In genomic region chr2:55569291-55569690, GRCm38 (mm10) we compare ENCODE assay signal across 23 mouse cellular contexts.
A peak's percentile ranks its signal among the peaks of the same experiment; 100 is the strongest.
DNase-seq lines count a peak whose midpoint lies in the region; ATAC-seq and TF ChIP-seq lines count a peak whose summit lies in the region.
"Had no signal": no experiment of that assay in that cellular context is flagged by ENCODE, and none has a peak within 500 bp of the region (broad histone marks: within the 10 kb centered on the region; RNA-seq: fewer than 3 reads in every experiment).

No protein-coding gene starts in this region.

- TF ChIP-seq POLR2A in myocyte (IDR thresholded peaks at IDR 0.05; ENCODE audit: insufficient read length, low read depth): no peak

- ATAC-seq in midbrain, embryonic 11.5 days (ENCODE audit: low FRiP score): no peak
- ATAC-seq in midbrain, postnatal 0 days (ENCODE audit: low FRiP score): no peak
- ATAC-seq: CD4-positive, CD25-positive, alpha-beta regulatory T cell, adult 4 months; forebrain, embryonic 13.5 days; forebrain, embryonic 15.5 days; forebrain, postnatal 0 days had no signal

- H3K27ac ChIP-seq in midbrain, embryonic 11.5 days (ENCODE audit: low read depth, low read length): no peak overlapping the region
- H3K27ac ChIP-seq in midbrain, postnatal 0 days (ENCODE audit: low read depth, low read length): no peak overlapping the region
- H3K27ac ChIP-seq: embryonic facial prominence, embryonic 10.5 days; embryonic facial prominence, embryonic 12.5 days; forebrain, embryonic 13.5 days; forebrain, embryonic 15.5 days had no signal

- peak; percentile 47 for DNase-seq in midbrain, embryonic 11.5 days (ENCODE audit: low spot score, missing footprints)
- DNase-seq in midbrain, postnatal 0 days (ENCODE audit: low spot score): no peak
- peak; percentile 80 for DNase-seq in NIH3T3 (ENCODE audit: low read depth)
- DNase-seq in embryo, embryonic 10 days (ENCODE audit: low spot score): no peak
- DNase-seq in thymus, postnatal 14 days: no peak
- DNase-seq: adrenal gland, adult 8-10 months; adrenal gland, postnatal 14 days; B cell, adult 2 months; cerebellum, adult 11 months; cerebellum, adult 18-20 months; cerebellum, adult 8-10 months; cerebellum, adult 9-11 months; cerebellum, postnatal 14 days; cerebellum, postnatal 36 days; forebrain, postnatal 0 days had no signal

- H3K4me1 ChIP-seq in midbrain, embryonic 11.5 days (ENCODE audit: control insufficient read depth, insufficient read depth, low read length): no peaks in the 10 kb centered on the region
- no peaks in the 10 kb centered on the region for H3K4me1 ChIP-seq in midbrain, postnatal 0 days (ENCODE audit: insufficient read depth, low read length)
- H3K4me1 ChIP-seq: embryonic facial prominence, embryonic 10.5 days; embryonic facial prominence, embryonic 12.5 days; forebrain, embryonic 13.5 days; forebrain, embryonic 15.5 days had no signal

- H3K9ac ChIP-seq in midbrain, embryonic 11.5 days (ENCODE audit: low read length): no peak overlapping the region
- no peak overlapping the region for H3K9ac ChIP-seq in midbrain, postnatal 0 days (replicated peaks; ENCODE audit: low read length, poor library complexity, severe bottlenecking)
- H3K9ac ChIP-seq: embryonic facial prominence, embryonic 12.5 days; forebrain, embryonic 13.5 days; forebrain, embryonic 15.5 days; forebrain, postnatal 0 days had no signal

- no peak overlapping the region for H3ac ChIP-seq in myocyte (ENCODE audit: control insufficient read depth, insufficient read length)

- H3K79me2 ChIP-seq in myocyte (ENCODE audit: control insufficient read depth, insufficient read depth): no peaks in the 10 kb centered on the region

- no peaks in the 10 kb centered on the region for H3K27me3 ChIP-seq in midbrain, embryonic 11.5 days (ENCODE audit: control insufficient read depth, insufficient read depth, low read length)
- no peaks in the 10 kb centered on the region for H3K27me3 ChIP-seq in midbrain, postnatal 0 days (ENCODE audit: insufficient read depth, low read length)
- H3K27me3 ChIP-seq in myocyte (ENCODE audit: control insufficient read depth, insufficient read depth, insufficient read length): no peaks in the 10 kb centered on the region
- H3K27me3 ChIP-seq: CH12.LX; embryonic facial prominence, embryonic 12.5 days; forebrain, embryonic 13.5 days; forebrain, embryonic 15.5 days had no signal

- H3K9me3 ChIP-seq in midbrain, embryonic 11.5 days (ENCODE audit: control insufficient read depth, low read length): no peaks in the 10 kb centered on the region
- no peaks in the 10 kb centered on the region for H3K9me3 ChIP-seq in midbrain, postnatal 0 days (ENCODE audit: low read length)
- H3K9me3 ChIP-seq: embryonic facial prominence, embryonic 10.5 days; embryonic facial prominence, embryonic 12.5 days; forebrain, embryonic 13.5 days; forebrain, embryonic 15.5 days; G1E had no signal

- no peak overlapping the region for H3K4me3 ChIP-seq in midbrain, embryonic 11.5 days (ENCODE audit: low read depth, low read length)
- H3K4me3 ChIP-seq in midbrain, postnatal 0 days (ENCODE audit: low read depth, low read length): no peak overlapping the region
- no peak overlapping the region for H3K4me3 ChIP-seq in myocyte
- H3K4me3 ChIP-seq: embryonic facial prominence, embryonic 10.5 days; embryonic facial prominence, embryonic 12.5 days; forebrain, embryonic 13.5 days; forebrain, embryonic 15.5 days had no signal

- H3K36me3 ChIP-seq in midbrain, embryonic 11.5 days (ENCODE audit: control insufficient read depth, insufficient read depth, low read length): no peaks in the 10 kb centered on the region
- H3K36me3 ChIP-seq in midbrain, postnatal 0 days (ENCODE audit: insufficient read depth, low read length): no peaks in the 10 kb centered on the region
- no peaks in the 10 kb centered on the region for H3K36me3 ChIP-seq in myocyte (ENCODE audit: control insufficient read depth, insufficient read depth)
- H3K36me3 ChIP-seq: embryonic facial prominence, embryonic 10.5 days; embryonic facial prominence, embryonic 12.5 days; forebrain, embryonic 15.5 days; G1E had no signal

- no peak overlapping the region for H3K4me2 ChIP-seq in midbrain, embryonic 11.5 days
- H3K4me2 ChIP-seq in midbrain, postnatal 0 days (ENCODE audit: low read depth, low read length, poor library complexity, severe bottlenecking): no peak overlapping the region
- peak overlapping the region; percentile 5 for H3K4me2 ChIP-seq in myocyte (ENCODE audit: low read depth)
- H3K4me2 ChIP-seq: embryonic facial prominence, embryonic 12.5 days; forebrain, embryonic 13.5 days; forebrain, embryonic 15.5 days had no signal

- no peak for TF ChIP-seq CTCF in midbrain, postnatal 0 days (IDR thresholded peaks at IDR 0.05)

- WGBS in midbrain, embryonic 11.5 days: 94% methylated on average over 7 of the region's 7 CpGs
- WGBS in midbrain, postnatal 0 days: 92% methylated on average over 7 of the region's 7 CpGs

TF ChIP-seq in myocyte, 11 proteins besides CTCF, POLR2A, EP300 and RAD21:
- TF ChIP-seq MYOD1 (IDR thresholded peaks at IDR 0.05; ENCODE audit: control insufficient read depth in 1 of 3, insufficient read length in 2 of 3, low read depth in 2 of 3) (no peak), TCF12 (IDR thresholded peaks at IDR 0.05; ENCODE audit: insufficient read depth, poor library complexity, severe bottlenecking) (no peak), MAX (IDR thresholded peaks at IDR 0.05; ENCODE audit: low read depth) (no peak), TCF3 (IDR thresholded peaks at IDR 0.05; ENCODE audit: insufficient read length, low read depth) (no peak), CEBPB (IDR thresholded peaks at IDR 0.05; ENCODE audit: insufficient read depth, poor library complexity, severe bottlenecking) (no peak), REST (IDR thresholded peaks at IDR 0.05; ENCODE audit: insufficient read depth, insufficient read length) (no peak), SRF (IDR thresholded peaks at IDR 0.05; ENCODE audit: control insufficient read depth, insufficient read length, low read depth) (no peak), POLR2AphosphoS2 (IDR thresholded peaks at IDR 0.05; ENCODE audit: insufficient read length, low read depth) (no peak), E2F4 (IDR thresholded peaks at IDR 0.05; ENCODE audit: insufficient read depth) (no peak), MYOG (IDR thresholded peaks at IDR 0.05; ENCODE audit: control insufficient read depth in 1 of 3, insufficient read depth in 1 of 3, insufficient read length in 2 of 3, low read depth in 2 of 3) (no peak), USF1 (IDR thresholded peaks at IDR 0.05; ENCODE audit: low read depth) (no peak)

Comparison
In these comparisons a context has a peak if more than half of its experiments do, and no peak if none do; other contexts are left out.
1. DNase-seq: peak in midbrain, embryonic 11.5 days (single experiment) and NIH3T3 (single experiment); none in midbrain, postnatal 0 days (single experiment), embryo, embryonic 10 days (single experiment) and thymus, postnatal 14 days (single experiment).